Mouse (Mus musculus): ENCODE results near the gene Coro1c.
A peak's percentile ranks its signal among the peaks of the same experiment; 100 is the strongest.
"Not testable (repeated sequence)": the region's sequence is repeated elsewhere in the genome, so short reads cannot be mapped to it uniquely, and the experiment has no call there.

Coro1c gene

DNA sequence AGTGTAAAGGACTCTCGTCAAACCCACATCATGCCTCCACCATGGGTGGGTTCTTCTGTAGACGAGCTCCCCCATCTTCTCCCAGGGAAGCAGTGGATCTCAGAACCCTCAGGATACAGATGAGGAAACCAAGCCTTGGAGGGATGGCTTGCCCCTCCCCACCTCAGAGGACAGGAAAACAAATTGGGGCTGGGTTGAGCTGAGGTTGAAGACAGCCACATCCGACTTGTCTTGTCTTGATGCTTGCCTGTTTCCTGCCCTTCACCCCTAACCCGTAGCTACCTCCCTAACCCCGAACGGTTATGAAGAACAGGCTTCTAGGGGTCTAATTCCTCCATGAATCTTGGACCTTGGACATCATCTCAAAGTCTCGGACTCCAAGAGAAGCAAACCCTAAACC is 83.0 kb downstream of the Coro1c start:
- DNase-seq, result no peak

DNA sequence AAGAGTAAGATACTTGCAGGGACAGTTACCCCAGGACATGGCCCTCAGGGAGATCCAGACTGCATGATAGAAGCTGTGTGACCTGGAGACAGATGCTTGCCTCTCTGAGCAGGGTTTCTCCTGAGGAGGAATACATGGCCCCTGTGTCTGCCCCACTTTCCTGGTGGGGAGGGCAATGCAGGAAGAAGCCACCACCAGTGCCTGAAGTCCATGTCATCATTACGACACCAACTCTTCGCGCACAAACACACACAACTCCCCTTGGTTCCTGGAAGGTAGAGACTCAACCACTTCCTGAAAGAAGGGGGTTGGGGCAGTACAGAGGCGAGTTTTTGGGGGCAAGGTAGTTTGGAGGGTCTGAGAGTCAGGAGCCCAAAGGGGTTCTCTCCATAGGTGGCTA is 84.3 kb downstream of the Coro1c start:
- DNase-seq, result no peak

DNA sequence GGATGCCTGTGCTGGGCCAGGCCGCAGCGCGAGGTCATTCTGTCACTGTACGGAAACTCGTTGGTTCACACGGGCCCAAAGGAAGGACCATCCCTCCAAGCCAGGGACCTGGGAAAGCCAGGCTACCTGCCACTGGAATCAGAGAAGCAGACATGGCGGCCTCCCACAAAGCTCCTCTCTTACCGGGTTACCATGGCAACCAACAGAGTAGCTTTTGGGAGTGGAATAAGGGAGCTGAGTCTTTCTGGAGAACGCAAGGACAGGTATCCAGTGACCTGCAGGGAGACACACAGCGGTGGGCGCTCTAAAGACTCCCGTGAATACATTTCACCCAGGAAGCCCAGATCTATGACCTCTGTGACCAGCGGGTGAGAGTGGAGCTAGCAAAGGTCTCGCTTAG is 90.0 kb downstream of the Coro1c start:
- DNase-seq, result no peak

DNA sequence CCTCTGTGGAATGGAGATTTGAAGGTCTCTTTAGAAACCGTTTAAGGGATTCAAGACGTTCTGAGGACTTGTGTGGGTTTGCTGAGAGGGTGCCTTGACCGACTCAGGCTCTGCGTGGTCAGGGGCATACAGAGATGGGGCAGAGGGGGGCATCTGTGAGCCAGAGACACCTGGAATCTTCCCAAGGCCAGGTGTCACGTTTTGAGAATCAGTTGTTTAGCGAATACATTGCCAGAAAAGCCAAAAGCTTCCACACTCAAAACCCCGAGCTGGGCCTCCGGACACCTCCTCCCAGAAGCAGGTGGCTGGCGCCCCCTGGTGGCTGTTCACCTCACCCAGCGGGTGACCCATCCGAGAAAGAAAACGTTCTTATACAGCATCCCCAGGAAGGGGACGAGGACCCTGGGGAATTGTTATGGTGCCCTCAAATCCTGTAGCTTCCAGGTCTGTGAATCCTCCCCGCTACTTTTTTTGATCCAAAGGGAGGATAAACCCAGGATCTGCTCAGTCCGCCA is 92.9 kb downstream of the Coro1c start:
- peak; percentile 70 for DNase-seq

DNA sequence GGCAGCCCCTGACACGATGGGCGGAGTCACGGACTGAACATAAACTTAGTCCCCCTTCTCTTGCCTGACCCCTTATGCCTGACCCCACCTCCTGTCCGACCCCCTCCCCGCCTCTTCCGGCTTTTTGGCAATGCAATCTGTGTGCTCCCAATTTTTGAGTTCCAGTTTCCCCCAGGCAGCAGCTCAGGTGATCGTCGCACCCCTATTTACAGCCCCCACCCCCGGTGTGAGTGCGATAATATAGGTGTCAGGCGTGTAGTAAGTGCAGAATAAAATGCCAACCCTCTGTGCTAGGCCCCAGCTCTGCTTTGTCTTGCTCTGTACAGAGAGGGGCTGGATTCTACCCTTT is 93.5 kb downstream of the Coro1c start:
- DNase-seq, result no peak

DNA sequence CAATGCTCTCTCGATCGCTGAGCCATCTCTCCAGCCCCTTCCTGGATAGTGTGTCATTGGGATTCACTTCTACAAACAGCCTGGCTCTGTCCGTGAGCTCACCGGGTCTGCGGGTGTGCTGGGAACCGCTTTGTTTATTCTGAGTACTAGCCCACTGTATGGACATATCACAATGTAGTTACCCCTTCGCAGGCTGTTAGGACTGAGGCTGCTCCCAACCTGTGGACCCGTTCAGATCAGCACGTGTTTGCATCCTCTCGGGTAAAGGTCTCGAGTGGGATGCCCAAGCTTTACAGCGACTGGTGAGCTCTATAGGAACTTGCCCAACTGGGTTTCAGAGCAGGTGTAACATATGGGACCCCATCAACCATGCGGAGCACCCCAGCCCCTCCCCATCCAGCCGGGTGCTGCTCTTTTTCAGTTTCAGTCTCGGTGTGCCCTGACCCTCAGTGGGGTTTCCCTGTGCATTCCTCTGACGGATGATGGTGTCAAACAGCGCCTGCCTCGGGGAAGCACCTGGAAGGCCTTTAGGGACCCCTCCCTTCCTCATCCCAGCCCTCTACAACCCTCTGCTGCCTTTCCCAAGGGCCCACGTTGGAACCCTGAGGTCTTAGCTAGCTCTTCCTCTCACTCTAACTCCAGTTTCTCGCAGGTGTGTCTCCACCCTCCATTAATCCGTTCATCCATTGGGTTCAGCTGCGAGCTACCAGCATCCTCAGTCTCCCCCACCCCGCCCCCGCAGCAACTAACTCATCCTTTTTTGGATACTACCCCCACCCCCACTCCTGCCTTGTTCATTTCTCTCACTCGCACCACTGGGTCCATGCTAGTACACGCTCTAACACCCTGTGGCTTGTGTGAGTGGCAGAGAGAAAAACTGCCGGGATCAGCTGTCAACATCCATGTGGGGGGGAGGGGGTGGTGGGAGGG is 94.2 kb downstream of the Coro1c start:
- DNase-seq, result no peak

DNA sequence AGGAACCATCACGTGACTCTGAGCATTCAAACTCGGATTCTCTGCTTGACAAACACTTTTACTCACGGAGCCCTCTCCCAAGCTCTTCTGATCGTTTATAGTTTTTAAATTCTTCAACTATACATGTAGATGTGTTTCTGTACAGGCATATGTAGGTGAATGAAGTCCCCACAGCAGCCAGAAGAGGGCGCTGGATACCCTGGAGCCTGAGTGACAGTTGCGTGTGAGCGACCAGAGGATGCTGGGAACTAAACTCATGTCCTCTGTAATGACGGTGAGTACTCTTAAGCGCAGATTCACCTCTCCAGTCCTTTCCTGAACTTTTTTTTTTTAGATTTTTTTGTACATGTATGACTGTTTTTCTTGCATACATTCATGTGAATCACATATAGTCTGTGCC is 95.0 kb downstream of the Coro1c start:
- DNase-seq, result no peak

DNA sequence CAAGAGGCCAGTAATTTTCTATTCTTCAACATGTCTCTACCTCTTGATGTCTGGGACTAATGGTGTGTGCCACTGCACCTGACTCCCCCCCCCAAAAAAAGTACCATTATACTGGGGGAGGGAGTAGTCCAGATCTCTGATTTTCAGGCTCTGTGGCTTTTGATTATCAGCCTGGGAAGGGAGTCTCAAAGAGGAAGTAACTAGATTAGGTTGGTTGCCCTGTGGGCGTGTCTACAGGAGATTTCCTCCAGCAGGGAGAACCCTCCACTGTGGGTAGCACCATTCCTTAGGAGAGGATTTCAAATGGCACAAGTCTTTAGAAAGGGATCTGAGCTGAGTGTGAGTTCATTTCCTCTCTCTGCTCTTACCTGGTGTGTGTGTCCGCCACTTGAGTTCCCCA is 95.9 kb downstream of the Coro1c start:
- no peak for DNase-seq

DNA sequence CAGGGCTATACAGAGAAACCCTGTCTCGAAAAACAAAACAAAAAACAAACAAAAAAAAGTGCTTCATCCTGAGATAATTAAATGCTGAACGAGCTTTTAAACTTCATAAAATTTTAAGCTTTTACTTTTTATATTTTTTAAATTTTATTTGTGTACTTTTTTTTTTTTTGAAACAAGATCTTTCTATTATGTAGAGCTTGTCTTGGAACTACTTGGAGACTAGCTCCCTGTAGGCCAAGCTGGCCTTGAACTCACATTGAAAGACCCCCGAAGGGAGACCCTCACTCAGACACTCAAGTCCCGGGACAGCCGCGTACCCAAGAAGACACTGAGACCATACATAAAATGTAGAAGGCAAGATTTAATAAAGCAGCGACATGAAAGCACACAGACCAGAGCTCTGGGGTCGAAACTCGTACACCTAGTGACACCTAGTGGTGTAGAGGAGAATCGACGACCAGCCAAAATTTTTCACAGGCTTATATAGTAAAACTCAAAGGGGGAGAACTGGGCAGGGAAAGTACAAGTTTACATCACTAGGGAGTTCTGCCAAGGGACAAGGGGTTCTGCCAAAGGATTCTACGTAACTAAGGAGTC is 96.6 kb downstream of the Coro1c start:
- DNase-seq, result not testable (repeated sequence)

DNA sequence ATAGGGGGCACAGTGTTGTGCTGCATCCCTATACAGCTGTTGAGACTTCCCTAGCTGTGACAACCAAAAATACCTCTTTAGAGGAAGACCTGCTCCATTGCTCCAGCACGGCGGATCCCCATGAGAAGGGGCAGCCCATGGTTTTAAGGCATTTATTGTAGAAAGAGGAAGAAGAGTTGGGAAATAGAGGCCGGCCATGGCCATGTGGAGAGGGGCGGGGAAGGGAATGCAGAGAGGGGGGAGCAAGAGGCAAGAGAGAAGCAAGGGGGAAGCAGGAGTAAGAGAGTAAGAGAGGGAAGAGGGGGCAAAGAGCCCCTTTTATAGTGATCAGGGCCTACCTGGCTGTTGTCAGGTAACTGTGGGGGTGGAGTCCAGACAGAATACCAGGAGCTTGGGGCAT is 98.4 kb downstream of the Coro1c start:
- DNase-seq, result no peak

DNA sequence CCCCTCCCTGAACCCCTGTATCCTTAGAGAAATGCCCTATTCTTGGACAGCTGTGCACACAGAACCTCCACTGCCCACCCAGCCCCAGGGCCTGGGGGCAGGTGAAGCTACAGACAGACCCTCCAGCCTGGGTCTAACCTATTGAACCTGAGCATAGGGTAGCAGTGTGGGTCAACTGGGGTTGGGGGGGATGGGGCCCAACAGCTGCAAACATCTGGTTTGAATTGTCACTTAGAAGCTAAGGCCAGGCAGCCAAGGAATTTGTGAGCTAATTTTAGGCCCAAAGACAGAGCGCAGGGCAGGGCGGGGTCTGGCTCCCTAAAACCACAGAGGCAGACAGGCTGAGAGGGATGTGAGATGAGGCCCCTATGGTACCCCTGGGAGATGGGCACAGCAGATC is 100.4 kb downstream of the Coro1c start:
- no peak for DNase-seq

DNA sequence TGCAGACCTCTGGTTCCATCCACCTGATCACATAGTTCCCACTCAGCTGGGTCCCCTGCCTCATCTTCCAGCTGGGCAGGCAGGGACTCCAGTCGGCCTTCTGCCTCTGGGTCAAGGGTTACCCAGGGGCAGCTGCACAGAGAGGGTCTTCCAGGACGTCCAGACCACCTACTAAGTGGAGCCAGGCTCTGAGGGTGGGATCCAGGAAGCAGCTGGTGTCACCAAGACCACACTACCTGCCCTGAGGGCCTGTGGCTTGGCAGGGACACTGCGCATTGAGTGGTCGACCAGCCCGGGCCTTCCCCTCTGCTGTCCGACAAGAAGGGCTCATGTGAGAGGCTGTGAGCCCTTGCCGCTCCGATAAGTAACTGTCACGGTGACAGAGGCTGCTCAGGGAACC is 100.8 kb downstream of the Coro1c start:
- no peak for DNase-seq

DNA sequence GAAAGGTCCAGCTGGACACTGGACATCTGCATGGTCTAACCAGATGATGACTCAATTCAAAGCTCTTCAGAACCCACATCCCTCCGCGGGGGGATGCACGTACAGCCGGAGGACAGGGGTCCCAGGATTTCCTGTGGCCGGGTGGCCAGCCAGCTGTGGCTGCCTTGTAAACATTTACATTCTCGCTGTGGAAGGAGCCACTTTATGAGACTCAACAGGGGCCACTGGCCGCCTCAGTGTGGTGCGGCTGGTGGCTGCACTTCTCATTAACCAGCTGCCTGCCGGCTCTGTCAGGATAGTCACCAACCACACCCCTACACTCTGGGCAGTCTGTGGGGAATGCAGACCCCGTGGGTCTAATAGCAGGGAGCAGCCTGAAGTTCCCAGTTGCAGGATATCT is 102.1 kb downstream of the Coro1c start:
- DNase-seq, result no peak

DNA sequence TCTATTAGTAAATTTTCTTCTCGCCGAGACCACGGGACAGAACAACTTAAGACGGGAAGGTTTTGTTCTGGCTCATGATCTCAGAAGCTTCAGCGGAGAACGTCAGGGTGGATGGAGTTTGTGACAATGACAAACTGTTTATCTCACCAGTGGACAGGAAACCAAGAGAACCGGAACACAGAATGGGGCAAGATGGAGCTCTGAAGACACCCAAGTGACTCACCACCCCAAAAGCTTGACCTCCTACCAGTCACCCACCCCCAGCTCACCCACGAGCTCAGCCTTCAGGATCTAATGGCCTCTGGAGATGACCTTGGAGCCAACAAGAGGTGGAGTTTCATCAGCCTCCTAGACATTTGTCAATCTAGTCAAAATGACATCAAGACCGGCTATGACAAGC is 103.3 kb downstream of the Coro1c start:
- no peak for DNase-seq

DNA sequence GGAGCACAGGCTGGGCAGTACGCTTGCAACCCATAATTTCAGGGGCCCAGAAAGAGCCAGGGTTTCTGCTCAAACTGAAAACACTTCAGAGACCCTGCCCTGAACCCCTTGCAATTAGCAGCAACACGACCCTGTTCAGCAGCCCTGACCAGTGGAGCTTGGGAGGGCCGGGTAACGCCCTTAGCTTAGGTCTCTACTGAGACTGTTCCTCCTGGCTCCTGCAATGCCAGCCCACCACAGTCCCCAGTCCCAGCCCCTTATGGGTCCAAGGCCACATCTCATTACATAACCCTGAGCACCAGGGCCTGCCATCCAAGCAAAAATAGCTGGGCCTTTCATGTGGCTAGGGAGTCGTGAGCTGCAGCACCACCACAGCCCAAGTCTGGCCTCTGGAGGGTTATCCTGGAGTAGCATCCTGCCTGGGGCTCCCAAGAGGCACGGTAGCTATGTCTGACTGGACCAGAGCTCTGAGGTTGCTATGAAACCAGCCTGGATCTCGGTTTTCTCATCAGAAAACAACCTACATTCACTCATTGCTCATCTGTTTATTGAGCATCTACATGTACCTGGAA is 104.1 kb downstream of the Coro1c start:
- DNase-seq, result no peak

DNA sequence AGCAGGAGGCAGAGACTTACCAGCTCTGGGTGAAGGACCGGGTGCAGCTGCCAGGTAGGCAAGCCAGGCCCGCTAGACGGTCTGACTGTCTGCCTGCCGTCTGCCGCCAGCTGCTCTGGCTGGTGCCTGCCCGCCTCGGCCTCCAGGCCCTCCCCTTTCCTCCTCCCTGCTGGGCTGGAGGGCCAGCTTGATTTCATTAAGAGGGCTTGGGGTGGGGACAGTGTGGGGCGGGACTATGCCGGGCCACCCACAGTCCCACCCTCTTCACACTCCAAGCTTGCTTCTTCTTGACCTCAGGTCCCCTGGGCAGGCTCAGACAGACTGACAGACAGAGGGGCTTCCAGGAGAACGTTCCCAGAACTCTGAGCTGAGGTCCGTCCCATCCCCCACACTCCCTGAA is 108.3 kb downstream of the Coro1c start, which contains the start of gene Tmem119:
TSS of gene Tmem119 (minus strand) at position 237 of the 400 bp plus-strand sequence.
- DNase-seq, result no peak

DNA sequence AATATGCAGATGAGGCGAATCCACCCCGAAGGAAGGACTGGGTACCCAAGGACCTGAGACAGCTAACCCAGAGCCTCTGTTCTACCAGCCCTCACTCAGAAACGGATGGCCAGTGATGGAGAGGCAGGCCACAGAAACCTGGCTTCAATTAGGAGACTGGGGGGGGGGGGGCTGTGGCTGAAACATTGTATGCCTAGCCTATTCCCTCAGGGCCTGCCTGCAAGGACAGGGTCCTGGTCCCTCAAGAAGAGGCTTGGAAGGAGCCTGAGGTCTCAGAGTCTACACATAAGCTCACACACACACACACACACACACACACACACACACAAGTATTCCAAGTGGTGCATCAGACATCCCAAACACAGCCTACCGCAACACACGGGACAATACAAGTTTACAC is 108.9 kb downstream of the Coro1c start:
- DNase-seq, result no peak

DNA sequence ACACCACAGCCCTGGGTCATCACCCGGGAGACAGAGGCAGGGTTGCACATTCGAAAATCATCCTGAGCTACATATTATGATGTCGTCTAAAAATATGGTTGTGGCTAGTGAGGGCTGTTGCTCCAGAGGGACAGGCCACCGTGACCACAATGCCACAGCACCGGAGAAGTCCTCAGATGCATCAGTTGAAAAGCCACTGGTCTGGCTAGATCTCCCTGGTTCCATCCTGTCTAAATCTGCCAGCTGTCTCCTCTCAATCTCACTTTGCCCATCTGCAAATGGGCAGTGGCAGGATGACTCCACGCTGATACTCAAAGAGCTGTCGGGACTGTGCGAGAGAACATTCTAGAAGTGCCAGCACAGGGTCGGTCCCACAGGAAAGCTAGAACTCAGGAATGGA is 110.0 kb downstream of the Coro1c start:
- DNase-seq, result no peak

DNA sequence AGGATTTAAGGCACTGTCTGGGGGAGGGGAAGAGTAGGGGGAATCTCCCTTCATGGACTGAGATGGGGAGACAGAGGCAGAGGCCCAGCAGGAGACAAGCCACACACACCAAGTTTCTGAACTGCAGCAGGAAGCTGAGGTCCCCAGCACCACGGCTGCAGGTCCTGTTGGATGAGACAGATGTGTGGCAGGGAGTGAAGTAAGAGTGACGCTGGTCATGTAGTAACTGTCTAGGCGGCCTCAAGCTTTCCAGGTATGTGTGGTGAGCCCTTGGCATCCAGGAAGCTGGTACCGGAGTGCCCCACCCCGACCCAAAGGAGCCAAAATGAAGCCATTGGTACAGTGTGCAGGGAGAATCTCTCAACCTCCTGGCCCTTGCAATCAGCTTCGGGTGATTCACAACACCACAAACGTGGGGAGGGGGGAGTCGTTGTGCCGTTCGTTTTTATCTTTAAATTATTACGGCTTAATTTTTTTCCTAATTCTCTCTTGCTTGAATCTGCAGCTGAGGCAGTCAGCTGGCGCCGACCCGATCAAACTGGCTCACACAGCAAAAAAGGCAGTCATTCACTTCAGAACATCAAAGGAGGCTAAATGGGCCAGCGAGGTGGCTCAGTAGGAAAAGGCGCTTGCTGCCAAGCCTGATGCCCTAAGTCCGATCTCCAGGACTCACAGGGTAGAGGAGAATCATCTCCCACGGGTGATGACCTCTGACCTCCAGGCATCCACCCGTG is 111.2 kb downstream of the Coro1c start:
- DNase-seq, result no peak

DNA sequence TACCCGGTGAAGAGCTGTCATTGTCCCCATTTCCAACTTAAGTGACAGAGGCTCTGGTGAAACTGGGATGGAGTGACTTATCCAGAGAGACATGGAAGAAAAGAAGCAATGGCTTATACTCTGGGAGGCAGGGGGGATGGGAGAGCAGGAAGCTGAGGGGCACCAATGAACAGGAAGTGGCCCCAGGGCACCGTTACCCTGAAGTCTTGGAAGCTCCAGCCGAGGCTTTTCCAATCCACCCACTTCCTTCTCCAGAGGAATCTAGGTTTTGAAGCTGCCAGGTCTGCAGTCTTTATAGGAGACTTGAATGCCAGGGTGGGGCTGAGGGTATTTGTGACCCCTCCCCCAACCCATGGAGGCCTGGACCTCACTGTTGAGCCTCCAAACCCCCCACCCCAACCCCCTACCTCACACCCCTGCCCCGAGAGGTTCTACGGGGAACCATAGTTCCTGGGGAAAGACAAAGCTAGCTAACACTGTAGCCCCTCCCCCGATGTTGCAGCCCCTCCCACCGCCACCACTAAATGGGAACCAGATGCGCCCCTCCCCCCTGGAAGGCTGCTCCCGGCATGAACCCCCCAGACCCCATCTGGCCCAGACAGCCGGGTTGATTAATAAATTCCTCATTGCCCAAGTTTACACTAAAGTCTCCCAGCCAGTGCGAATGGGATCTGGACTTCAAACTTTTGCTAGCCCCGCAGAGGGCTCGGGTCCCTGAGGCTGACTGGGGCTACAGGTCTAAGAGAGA is 112.0 kb downstream of the Coro1c start:
- no peak for DNase-seq
